Mouse (Mus musculus): ENCODE measurements around the gene Rhot1.

- TF ChIP-seq MAX (IDR thresholded peaks at IDR 0.05) (no peak), CTCF (IDR thresholded peaks at IDR 0.05; ENCODE audit: control insufficient read depth, insufficient read depth, insufficient read length) (no peak), CEBPB (IDR thresholded peaks at IDR 0.05; ENCODE audit: low read depth) (no peak), MYOD1 (IDR thresholded peaks at IDR 0.05; ENCODE audit: control insufficient read depth, insufficient read length, low read depth) (no peak), USF1 (IDR thresholded peaks at IDR 0.05; ENCODE audit: low read depth) (no peak), FOSL1 (IDR thresholded peaks at IDR 0.05; ENCODE audit: insufficient read depth, low read length, poor library complexity, severe bottlenecking) (no peak), MYOG (IDR thresholded peaks at IDR 0.05; ENCODE audit: control insufficient read depth, extremely low read depth, insufficient read length) (no peak)
Measured at GRCm38 (mm10) chr11:80183705-80184255, 25.0 kb upstream of the Rhot1 start, which contains the start of gene Rnf135.
